Comparison of ENCODE assay signal across 27 mouse cellular contexts in the genomic region with DNA sequence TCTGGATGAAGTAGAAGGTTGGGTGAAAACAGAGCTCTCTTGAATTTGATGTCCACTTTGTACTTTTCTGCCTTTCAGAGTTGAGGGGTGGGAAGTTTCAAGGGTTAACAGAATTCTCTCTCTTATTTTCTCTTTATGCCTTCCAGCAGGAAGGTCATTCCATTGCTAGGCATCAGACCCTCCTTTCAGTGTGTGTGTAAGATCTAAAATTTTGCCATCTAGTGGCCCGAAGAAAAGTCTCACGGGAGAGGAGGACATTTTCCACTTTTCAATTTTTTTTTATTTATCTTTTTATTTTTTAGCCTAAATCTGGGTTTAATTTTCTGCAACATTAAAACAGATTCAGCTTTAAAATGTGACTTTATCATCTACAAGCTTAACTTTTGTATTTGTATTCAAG. TPM values are rescaled to one million over a fixed set of nuclear protein-coding genes. Genes with fewer than 3 reads are reported as not detected.
DNase-seq lines count a peak whose midpoint lies in the region; ATAC-seq and TF ChIP-seq lines count a peak whose summit lies in the region.
"Had no signal": no experiment of that assay in that cellular context is flagged by ENCODE, and none has a peak within 500 bp of the region (broad histone marks: within the 10 kb centered on the region; RNA-seq: fewer than 3 reads in every experiment).

No protein-coding gene starts in this region.

- H3K27me3 ChIP-seq in heart, embryonic 13.5 days (replicated peaks), result no peaks in the 10 kb centered on the region
- no peaks in the 10 kb centered on the region for H3K27me3 ChIP-seq in stomach, postnatal 0 days (ENCODE audit: control insufficient read depth, insufficient read depth, low read length)
- no peaks in the 10 kb centered on the region for H3K27me3 ChIP-seq in thymus, adult 2 months (ENCODE audit: control insufficient read depth, insufficient read depth, low read length)
- H3K27me3 ChIP-seq: hindbrain, embryonic 15.5 days; neural tube, embryonic 13.5 days had no signal

- no peak overlapping the region for H3K4me3 ChIP-seq in heart, embryonic 13.5 days
- H3K4me3 ChIP-seq in left cerebral cortex, adult 2 months, result no peak overlapping the region
- H3K4me3 ChIP-seq in stomach, postnatal 0 days (ENCODE audit: low read depth, low read length), result no peak overlapping the region
- no peak overlapping the region for H3K4me3 ChIP-seq in thymus, adult 2 months (ENCODE audit: control insufficient read depth, insufficient read depth, low read length)
- H3K4me3 ChIP-seq: erythroblast, embryonic 14.5 days; hindbrain, embryonic 15.5 days; neural tube, embryonic 13.5 days had no signal

- DNase-seq in embryo, embryonic 11 days, result peak; percentile 12
- DNase-seq in embryo, embryonic 9.5 days (ENCODE audit: extremely low spot score), result no peak
- DNase-seq in heart, postnatal 25 days (ENCODE audit: low spot score), result no peak
- no peak for DNase-seq in left cerebral cortex, adult 2 months (ENCODE audit: extremely low spot score in 1 of 2, low spot score in 2 of 2)
- no peak for DNase-seq in left cerebral cortex, postnatal 10 days (ENCODE audit: extremely low spot score in 1 of 2, low spot score in 2 of 2)
- no peak for DNase-seq in stomach, postnatal 0 days (ENCODE audit: low spot score)
- DNase-seq in thymus, adult 2 months, result no peak
- DNase-seq: adrenal gland, postnatal 25 days; cerebellum, adult 2 months; gastrocnemius, postnatal 25 days; heart, postnatal 14 days; kidney, adult 8-10 months; kidney, postnatal 4 days; liver; liver, postnatal 0 days; lung, postnatal 36 days; right cerebral cortex, postnatal 25 days; thymus, postnatal 36 days had no signal

- no peak for TF ChIP-seq POLR2A in thymus, adult 2 months (IDR thresholded peaks at IDR 0.05; ENCODE audit: control insufficient read depth, extremely low read depth, insufficient read depth, low read length, poor library complexity)

- WGBS in heart, embryonic 13.5 days, result 43% methylated on average over 2 of the region's 2 CpGs
- WGBS in stomach, postnatal 0 days, result 53% methylated on average over 2 of the region's 2 CpGs
- WGBS in thymus, adult 2 months, result 71% methylated on average over 2 of the region's 2 CpGs

- H3K27ac ChIP-seq in heart, embryonic 13.5 days (replicated peaks), result peak overlapping the region; percentile 76
- H3K27ac ChIP-seq in left cerebral cortex, adult 2 months, result no peak overlapping the region
- H3K27ac ChIP-seq in stomach, postnatal 0 days (replicated peaks), result no peak overlapping the region
- H3K27ac ChIP-seq in thymus, adult 2 months (ENCODE audit: control insufficient read depth, insufficient read depth, low read length), result no peak overlapping the region
- H3K27ac ChIP-seq: hindbrain, embryonic 15.5 days; neural tube, embryonic 13.5 days had no signal

- no peak overlapping the region for H3K4me2 ChIP-seq in heart, embryonic 13.5 days
- H3K4me2 ChIP-seq in stomach, postnatal 0 days (replicated peaks; ENCODE audit: low read depth), result no peak overlapping the region
- H3K4me2 ChIP-seq: hindbrain, embryonic 15.5 days; neural tube, embryonic 13.5 days had no signal

- intact Hi-C loops in heart, postnatal 25 days (cut with DNase I), result no loop called here
- intact Hi-C loops in left cerebral cortex, adult 2 months (cut with DNase I), result no loop called here
- intact Hi-C loops in left cerebral cortex, postnatal 10 days (cut with DNase I), result no loop called here

- no peak for TF ChIP-seq EP300 in stomach, postnatal 0 days (optimal IDR thresholded peaks at IDR 0.05)

- ATAC-seq in heart, embryonic 13.5 days (ENCODE audit: extremely low read depth, insufficient number of reproducible peaks, low FRiP score, low TSS enrichment), result no peak
- no peak for ATAC-seq in stomach, postnatal 0 days (ENCODE audit: low FRiP score, low TSS enrichment)
- ATAC-seq: liver, postnatal 0 days had no signal

- H3K4me1 ChIP-seq in heart, embryonic 13.5 days, result peaks cover 9% of the 10 kb centered on the region
- no peaks in the 10 kb centered on the region; the same call in 1 of the 2 replicates for H3K4me1 ChIP-seq in stomach, postnatal 0 days (replicated peaks; ENCODE audit: control insufficient read depth, insufficient read depth)
- no peaks in the 10 kb centered on the region for H3K4me1 ChIP-seq in thymus, adult 2 months (replicated peaks; ENCODE audit: control insufficient read depth, insufficient read depth, low read length)
- H3K4me1 ChIP-seq: hindbrain, embryonic 15.5 days; neural tube, embryonic 13.5 days had no signal

- no peaks in the 10 kb centered on the region for H3K9me3 ChIP-seq in heart, embryonic 13.5 days
- no peaks in the 10 kb centered on the region for H3K9me3 ChIP-seq in stomach, postnatal 0 days (ENCODE audit: control insufficient read depth, low read length)
- H3K9me3 ChIP-seq: hindbrain, embryonic 15.5 days; neural tube, embryonic 13.5 days had no signal

- H3K36me3 ChIP-seq in heart, embryonic 13.5 days, result no peaks in the 10 kb centered on the region
- no peaks in the 10 kb centered on the region for H3K36me3 ChIP-seq in stomach, postnatal 0 days (ENCODE audit: control insufficient read depth, insufficient read depth, low read length)
- H3K36me3 ChIP-seq in thymus, adult 2 months (ENCODE audit: control insufficient read depth, insufficient read depth, low read length), result no peaks in the 10 kb centered on the region
- H3K36me3 ChIP-seq: hindbrain, embryonic 15.5 days; neural tube, embryonic 13.5 days had no signal

- no peak overlapping the region for H3K9ac ChIP-seq in heart, embryonic 13.5 days
- no peak overlapping the region for H3K9ac ChIP-seq in stomach, postnatal 0 days (ENCODE audit: low read length)
- H3K9ac ChIP-seq: hindbrain, embryonic 15.5 days; liver, postnatal 0 days; neural tube, embryonic 13.5 days had no signal

- peak; percentile 29 for TF ChIP-seq CTCF in left cerebral cortex, adult 2 months (IDR thresholded peaks at IDR 0.05)
- TF ChIP-seq CTCF in stomach, postnatal 0 days (IDR thresholded peaks at IDR 0.05; ENCODE audit: low read depth), result peak; percentile 43
- no peak for TF ChIP-seq CTCF in thymus, adult 2 months (IDR thresholded peaks at IDR 0.05; ENCODE audit: borderline replicate concordance, control insufficient read depth, extremely low read depth, insufficient read depth, low read length, poor library complexity)

RNA-seq across cellular contexts. Expression of a gene that starts 24.7 kb away (rescaled TPM):
- 1.5 and 1.7 TPM in 2 replicates for polyA plus RNA-seq in heart, embryonic 13.5 days (2015; fragmentation: Nextera tagmentation; extraction: Ambion mirVana)
- total RNA-seq in heart, postnatal 25 days (2021), result 1 to 10 TPM in 1 of 2 experiments, under 1 TPM in 1; 0.88 to 1.1 TPM
- 1 to 10 TPM; 2.7 to 3.2 TPM for total RNA-seq in left cerebral cortex, adult 2 months (2021)
- total RNA-seq in left cerebral cortex, postnatal 10 days (2021), result 1 to 10 TPM; 1.6 to 1.7 TPM
- 2.4 and 2.5 TPM in 2 replicates for polyA plus RNA-seq in stomach, postnatal 0 days (2015; fragmentation: Nextera tagmentation; extraction: Ambion mirVana)
- polyA plus RNA-seq in thymus, adult 2 months (2012; rRNA removed), result 0.06 and 0.09 TPM in 2 replicates
- total RNA-seq: monocyte, adult 5-6 weeks had no signal
- polyA plus RNA-seq: activated CD4-positive, CD25-positive, alpha-beta regulatory T cell, adult 4 months; erythroblast, embryonic 14.5 days had no signal

RNA-seq across cellular contexts. Expression of a gene that starts 27.5 kb away (rescaled TPM):
- not detected in 2 replicates for polyA plus RNA-seq in heart, embryonic 13.5 days (2015; fragmentation: Nextera tagmentation; extraction: Ambion mirVana)
- not detected for total RNA-seq in heart, postnatal 25 days (2021)
- not detected for total RNA-seq in left cerebral cortex, adult 2 months (2021)
- total RNA-seq in left cerebral cortex, postnatal 10 days (2021), result not detected
- not detected in 2 replicates for polyA plus RNA-seq in stomach, postnatal 0 days (2015; fragmentation: Nextera tagmentation; extraction: Ambion mirVana)
- 0.03 TPM in 1 of 2 replicates, not detected in the other for polyA plus RNA-seq in thymus, adult 2 months (2012; rRNA removed)
- total RNA-seq: adrenal gland, postnatal 25 days; gastrocnemius, postnatal 25 days; heart, postnatal 14 days; layer of hippocampus, postnatal 25 days; left cerebral cortex, postnatal 36 days; monocyte, adult 5-6 weeks had no signal
- polyA plus RNA-seq: activated CD4-positive, CD25-positive, alpha-beta regulatory T cell, adult 4 months; cerebellum, adult 2 months; erythroblast, embryonic 14.5 days; hindbrain, embryonic 15.5 days; liver, postnatal 0 days; neural tube, embryonic 13.5 days; stomach, embryonic 16.5 days had no signal

RNA-seq across cellular contexts. Expression of a gene that starts 34.3 kb away (rescaled TPM):
- not detected in 2 replicates for polyA plus RNA-seq in heart, embryonic 13.5 days (2015; fragmentation: Nextera tagmentation; extraction: Ambion mirVana)
- total RNA-seq in heart, postnatal 25 days (2021), result not detected
- under 1 TPM in 1 of 2 experiments, not detected in 1; 0.43 TPM for total RNA-seq in left cerebral cortex, adult 2 months (2021)
- 1 to 10 TPM in 1 of 2 experiments, under 1 TPM in 1; 0.28 to 1.1 TPM for total RNA-seq in left cerebral cortex, postnatal 10 days (2021)
- not detected in 2 replicates for polyA plus RNA-seq in stomach, postnatal 0 days (2015; fragmentation: Nextera tagmentation; extraction: Ambion mirVana)
- not detected in 2 replicates for polyA plus RNA-seq in thymus, adult 2 months (2012; rRNA removed)
- total RNA-seq: adrenal gland, postnatal 25 days; gastrocnemius, postnatal 25 days; heart, postnatal 14 days; layer of hippocampus, postnatal 25 days; monocyte, adult 5-6 weeks had no signal
- polyA plus RNA-seq: activated CD4-positive, CD25-positive, alpha-beta regulatory T cell, adult 4 months; cerebellum, adult 2 months; erythroblast, embryonic 14.5 days; hindbrain, embryonic 15.5 days; liver, postnatal 0 days; neural tube, embryonic 13.5 days; stomach, embryonic 16.5 days had no signal

RNA-seq across cellular contexts. Expression of a gene that starts 52.2 kb away (rescaled TPM):
- polyA plus RNA-seq in heart, embryonic 13.5 days (2015; fragmentation: Nextera tagmentation; extraction: Ambion mirVana), result 95.4 and 95.6 TPM in 2 replicates
- 100 to 1,000 TPM; 125 to 128 TPM for total RNA-seq in heart, postnatal 25 days (2021)
- 10 to 100 TPM; 89.9 to 96.3 TPM for total RNA-seq in left cerebral cortex, adult 2 months (2021)
- 100 to 1,000 TPM; 102 to 104 TPM for total RNA-seq in left cerebral cortex, postnatal 10 days (2021)
- polyA plus RNA-seq in stomach, postnatal 0 days (2015; fragmentation: Nextera tagmentation; extraction: Ambion mirVana), result 104 and 109 TPM in 2 replicates
- 48.0 and 68.4 TPM in 2 replicates for polyA plus RNA-seq in thymus, adult 2 months (2012; rRNA removed)

RNA-seq across cellular contexts. Expression of a gene that starts 56.1 kb away (rescaled TPM):
- polyA plus RNA-seq in heart, embryonic 13.5 days (2015; fragmentation: Nextera tagmentation; extraction: Ambion mirVana), result 0.50 and 0.53 TPM in 2 replicates
- total RNA-seq in heart, postnatal 25 days (2021), result not detected
- under 1 TPM in 1 of 2 experiments, not detected in 1; 0.33 TPM for total RNA-seq in left cerebral cortex, adult 2 months (2021)
- total RNA-seq in left cerebral cortex, postnatal 10 days (2021), result under 1 TPM; 0.32 to 0.77 TPM
- 0.74 and 1.1 TPM in 2 replicates for polyA plus RNA-seq in stomach, postnatal 0 days (2015; fragmentation: Nextera tagmentation; extraction: Ambion mirVana)
- 13.5 and 16.5 TPM in 2 replicates for polyA plus RNA-seq in thymus, adult 2 months (2012; rRNA removed)
- total RNA-seq: heart, postnatal 14 days had no signal
- polyA plus RNA-seq: erythroblast, embryonic 14.5 days had no signal
